Mouse (Mus musculus) thymus, postnatal 36 days (tissue): ENCODE measurements at regions not wholly inside any gene's neighbourhood (a gene's known extent, or its start where the extent isn't known, plus 50 kb on each side); places are given as distances from the start of the nearest gene placed in this dataset.

Experiments used
- DNase-seq, 2 experiments: peaks; one replicate each; pipeline ENCODE4 v3.0.0; 2022; ENCODE audit warnings: mixed read lengths in 2 of 2

DNA sequence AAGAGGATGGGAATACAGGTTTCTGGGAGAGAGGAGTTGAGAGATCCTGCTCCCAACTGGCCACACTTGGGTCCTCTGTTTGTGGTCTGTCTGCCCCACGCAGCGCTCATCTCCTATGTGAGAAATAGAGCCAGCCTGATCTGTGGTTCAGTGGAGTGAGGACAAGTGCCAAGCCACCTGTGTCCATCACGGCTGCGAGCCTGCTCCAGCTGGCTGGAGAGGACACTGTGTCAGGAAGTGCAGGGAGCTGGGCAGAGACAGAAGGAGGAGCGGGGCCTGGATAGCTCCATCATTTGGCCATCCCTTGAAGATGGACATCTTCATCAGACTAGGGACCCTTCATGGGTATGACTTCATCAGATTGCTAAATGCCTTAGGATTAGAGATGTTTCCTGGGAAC is 136.4 kb upstream of the Lrfn2 start:
- no peak for DNase-seq

GRCm38 (mm10) chr17:48798196-48798595 is 134.0 kb upstream of the Lrfn2 start:
- DNase-seq = no peak

- no peak for DNase-seq
These were observed 129.5 kb upstream of the Lrfn2 start for GRCm38 (mm10) chr17:48802673-48803072.

GRCm38 (mm10) chr17:48807905-48808304 is 124.3 kb upstream of the Lrfn2 start:
- DNase-seq = no peak

- no peak for DNase-seq
These were observed 117.2 kb upstream of the Lrfn2 start for GRCm38 (mm10) chr17:48814753-48815504.

DNA sequence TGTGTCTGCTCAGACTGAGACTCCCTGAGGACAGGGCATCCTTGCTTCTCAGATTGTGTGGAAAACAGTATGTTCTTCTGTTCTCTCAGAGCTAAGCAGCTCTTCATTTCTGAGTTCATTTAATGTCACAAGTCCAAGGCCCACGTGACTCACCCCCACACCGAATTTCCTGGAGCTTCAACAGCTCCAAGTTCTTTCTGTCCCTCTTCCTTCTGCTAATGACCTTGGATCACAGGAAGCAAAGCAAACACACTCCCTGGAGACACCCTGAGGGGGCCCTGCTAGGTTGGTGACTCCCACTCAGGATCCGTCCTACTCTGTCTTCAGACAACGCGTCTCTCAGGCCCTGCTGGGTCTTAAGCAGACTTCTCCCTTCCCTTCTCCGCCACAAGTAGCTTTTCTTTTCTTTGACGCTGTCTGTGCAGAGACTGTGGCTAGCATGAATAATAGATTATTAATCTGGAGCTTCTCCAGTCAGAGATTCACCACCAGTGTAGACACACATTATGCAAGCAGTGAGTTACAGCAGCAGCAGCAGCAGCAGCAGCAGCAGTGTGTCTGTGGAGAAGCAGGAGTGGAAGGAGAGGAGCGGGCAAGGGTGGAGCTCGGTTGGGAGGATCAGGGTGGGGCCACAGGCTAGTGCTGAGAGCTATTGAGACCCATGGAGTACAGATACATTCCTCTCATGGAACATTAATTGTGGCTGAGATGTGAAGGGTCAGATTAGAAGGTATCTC is 115.4 kb upstream of the Lrfn2 start:
- DNase-seq = no peak

- no peak for DNase-seq
These were observed 114.6 kb upstream of the Lrfn2 start for GRCm38 (mm10) chr17:48817551-48817950.

DNA sequence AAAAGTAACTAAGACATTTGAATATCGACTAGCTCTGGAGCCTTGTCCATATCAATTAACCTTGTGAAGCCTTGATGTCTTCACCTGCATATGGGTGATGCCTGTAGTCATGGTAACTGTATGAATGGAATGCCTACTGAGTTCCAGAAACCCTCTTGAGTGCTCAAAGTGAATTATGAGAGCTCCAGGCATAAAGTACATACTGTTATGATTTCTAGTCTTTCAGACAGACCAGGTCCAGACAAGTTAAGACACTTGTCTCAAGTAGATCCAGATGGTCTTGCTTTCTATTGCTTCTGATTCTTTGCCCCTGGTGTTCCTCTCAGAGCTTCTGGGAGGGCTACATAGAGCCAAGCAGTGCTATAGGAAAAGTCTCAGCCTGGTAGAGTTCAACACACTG is 112.5 kb upstream of the Lrfn2 start:
- no peak for DNase-seq

DNA sequence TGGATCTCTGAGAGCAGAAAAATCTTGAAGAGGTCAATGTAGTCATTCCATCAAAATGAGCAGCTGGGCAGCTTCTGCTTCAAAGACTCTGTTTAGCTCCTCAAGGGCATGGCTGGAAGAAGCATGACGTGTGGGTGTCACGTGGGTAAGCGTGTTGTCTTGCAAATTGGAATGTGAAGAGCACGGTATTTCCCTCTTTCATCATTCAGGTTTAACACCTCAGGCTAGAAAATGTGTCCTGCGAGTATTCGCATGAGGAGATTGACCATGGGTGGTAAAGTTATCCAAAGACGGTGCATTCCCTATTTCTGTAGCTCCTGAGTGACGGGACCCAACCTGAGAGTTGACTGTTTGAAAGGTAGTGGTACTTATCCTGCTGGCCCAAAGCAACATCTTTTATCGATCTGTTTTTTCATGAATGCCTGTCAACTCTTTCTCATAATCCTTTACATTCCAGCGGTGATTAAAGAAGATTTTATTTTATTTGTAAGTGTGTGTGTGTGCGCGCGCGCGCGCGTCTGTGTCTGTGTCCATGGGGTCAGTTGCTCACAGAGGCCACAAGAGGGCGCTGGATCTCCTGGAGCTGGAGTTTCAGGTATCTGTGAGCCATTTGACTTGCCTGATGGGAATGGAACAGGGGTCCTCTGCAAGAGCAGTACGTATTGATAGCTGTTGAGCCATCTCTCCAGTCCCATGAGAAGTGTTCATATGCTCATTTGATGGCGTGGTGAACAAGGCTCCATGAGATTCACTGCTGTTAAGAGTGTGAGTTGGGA is 109.9 kb upstream of the Lrfn2 start:
- DNase-seq = no peak

DNA sequence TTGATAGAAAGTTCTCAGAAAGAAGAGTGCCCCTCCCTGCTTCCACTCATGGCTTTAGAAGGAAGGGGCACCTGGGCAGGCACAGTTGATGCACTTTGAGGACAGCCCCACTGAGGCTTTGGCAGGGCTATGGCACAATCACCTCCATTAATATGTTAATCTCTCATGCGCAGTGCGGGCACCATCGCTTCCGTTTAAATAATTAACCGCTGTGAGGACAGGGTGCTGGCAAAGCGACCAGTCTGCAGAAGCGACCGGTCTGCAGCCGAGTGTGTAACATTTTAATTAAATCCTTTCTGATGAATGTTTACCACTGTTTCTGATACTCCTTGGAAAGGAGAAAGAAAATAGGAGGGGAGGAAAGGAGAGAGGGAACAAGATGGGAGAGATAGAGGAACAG is 108.3 kb upstream of the Lrfn2 start:
- no peak for DNase-seq

DNA sequence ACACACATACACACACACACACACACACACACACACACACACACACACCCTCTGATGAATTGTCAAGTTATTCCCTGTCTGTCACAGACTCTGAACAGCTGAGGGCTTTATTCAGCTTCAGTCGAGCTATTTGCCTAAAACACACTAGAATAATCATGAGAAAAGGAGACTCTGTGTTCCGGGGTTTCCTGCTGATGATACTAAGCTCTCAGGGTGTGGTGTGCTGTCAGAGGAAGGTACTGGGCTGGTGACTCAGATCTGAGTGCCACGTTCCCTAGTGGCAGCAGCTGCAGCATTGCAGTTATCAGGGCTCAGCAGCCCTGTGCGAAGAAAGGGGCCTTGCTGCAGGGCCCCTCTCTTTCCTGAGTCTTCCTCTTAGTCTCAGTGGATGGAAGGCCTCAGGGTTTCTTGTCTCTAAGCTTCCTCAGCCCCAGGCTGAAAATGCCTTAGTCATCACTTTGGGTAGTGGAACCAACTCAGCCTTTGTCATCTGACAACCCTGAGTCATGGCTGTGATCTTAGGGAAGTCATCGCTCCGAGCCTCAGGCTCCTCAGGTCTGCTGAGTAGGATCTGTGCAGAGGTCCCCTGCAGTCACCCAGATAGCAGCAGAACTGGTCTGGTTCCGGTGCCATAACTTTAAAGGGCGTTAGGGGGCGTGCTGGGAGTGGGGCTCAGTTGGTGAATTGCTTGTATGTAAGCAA is 106.8 kb upstream of the Lrfn2 start:
- no peak for DNase-seq

DNA sequence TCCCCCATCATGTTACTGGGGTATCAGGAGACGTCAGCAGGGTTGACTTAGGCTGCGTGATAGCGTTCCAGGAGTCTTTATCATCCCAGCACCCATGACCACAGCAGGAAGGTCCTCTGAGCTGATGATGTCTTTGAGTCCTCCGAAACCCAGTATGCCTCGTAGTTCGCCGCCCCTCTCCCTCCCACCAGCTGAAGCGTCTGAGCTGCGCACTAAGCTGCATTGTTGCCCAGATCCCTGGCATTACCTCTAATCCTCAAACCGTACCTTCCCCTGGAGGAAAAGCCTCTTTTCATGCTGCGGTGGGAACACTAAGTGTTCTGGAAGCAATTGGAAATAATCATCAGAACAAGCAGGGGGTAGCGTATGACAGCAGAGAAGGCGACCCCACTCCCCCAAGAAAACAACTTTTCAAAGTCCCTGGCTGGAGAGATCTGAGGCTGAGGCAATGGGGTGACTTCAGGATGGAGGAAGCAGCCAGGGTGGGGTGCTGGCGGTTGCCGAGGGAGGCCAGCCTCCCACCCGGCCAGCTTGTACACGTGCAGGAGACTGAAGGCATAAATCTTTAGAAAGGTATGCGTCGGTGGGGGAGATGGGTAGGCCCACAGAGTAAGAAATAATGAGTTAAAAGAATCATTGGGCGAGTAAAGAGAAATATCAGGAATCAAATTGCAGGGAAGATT is 93.7 kb upstream of the Lrfn2 start:
- DNase-seq = no peak

- no peak for DNase-seq
These were observed 84.3 kb upstream of the Lrfn2 start for GRCm38 (mm10) chr17:48847890-48848289.

GRCm38 (mm10) chr17:48850910-48851309 is 81.3 kb upstream of the Lrfn2 start:
- DNase-seq = no peak

GRCm38 (mm10) chr17:48858891-48859290 is 73.3 kb upstream of the Lrfn2 start:
- no peak for DNase-seq

- no peak for DNase-seq
These were observed 61.7 kb upstream of the Lrfn2 start for GRCm38 (mm10) chr17:48870443-48870842.

- DNase-seq = no peak
These were observed 54.7 kb upstream of the Lrfn2 start for GRCm38 (mm10) chr17:48877505-48877904.

GRCm38 (mm10) chr17:48880590-48880989 is 51.6 kb upstream of the Lrfn2 start:
- DNase-seq = no peak

GRCm38 (mm10) chr17:48881946-48882345 is 50.2 kb upstream of the Lrfn2 start:
- DNase-seq = no peak
